Mouse (Mus musculus): ENCODE results near the gene Ier5. TPM values are rescaled to one million over a fixed set of nuclear protein-coding genes. Genes with fewer than 3 reads are reported as not detected.

Ier5 gene
- polyA plus RNA-seq, 1 experiment = 58.7 TPM

DNA sequence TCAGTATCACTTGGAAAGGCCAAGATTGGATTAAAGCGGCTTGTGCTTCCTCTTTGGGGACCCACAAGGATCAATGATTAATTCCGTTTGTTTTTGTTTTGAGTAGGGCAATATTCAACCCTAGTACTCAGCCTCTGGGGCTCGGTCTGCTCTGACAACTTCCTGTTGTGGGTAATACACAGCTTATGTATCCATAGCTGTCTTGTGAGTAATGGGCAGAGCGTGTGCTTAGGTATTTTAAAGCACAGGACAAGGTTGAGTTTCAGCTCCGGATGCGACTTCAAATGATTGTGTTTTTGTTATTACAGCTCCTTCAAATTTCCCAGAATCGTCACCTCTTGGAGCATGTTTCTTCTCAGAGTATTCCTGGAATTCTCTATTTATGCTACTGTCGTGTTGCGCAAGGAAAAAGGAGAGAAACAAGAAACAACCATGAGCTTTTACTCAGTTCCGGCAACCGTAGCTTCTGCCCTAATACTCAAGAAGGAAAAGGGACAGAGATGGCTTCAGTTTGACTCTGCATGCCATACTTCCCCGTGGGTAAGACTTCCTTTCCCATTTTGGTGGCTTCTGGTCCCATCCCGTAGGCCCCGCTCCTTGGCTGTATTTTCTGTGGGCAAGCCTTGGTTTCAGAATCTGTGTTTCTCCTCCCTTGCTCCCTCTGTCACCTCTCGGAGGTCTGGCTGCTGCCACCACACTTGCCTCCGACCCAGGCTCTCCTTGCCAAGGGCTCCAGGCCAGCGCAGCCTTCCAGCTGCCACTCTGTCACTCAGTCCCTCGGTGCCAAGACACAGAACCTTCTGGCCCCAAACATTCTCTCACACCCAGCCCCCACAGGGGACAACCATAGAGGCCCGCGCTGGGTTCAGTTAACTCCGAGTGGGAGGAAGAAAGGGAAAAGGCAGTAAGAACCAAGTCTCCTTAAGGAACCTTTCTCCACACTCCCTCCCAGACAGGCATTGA lies 22.8 kb upstream of the Ier5 start:
- Histone ChIP-seq H3K27ac (ENCODE audit: insufficient read depth, low read depth, low read length) (no peak overlapping the region), H3K4me3 (ENCODE audit: insufficient read depth, low read length) (no peak overlapping the region), H3K4me1 (ENCODE audit: control insufficient read depth, insufficient read depth, low read length) (no peaks in the 10 kb centered on the region; the same call in 1 of the 2 replicates)
- TF ChIP-seq POLR2A (IDR thresholded peaks at IDR 0.05; ENCODE audit: borderline replicate concordance, low read depth, low read length) (no peak), CTCF (IDR thresholded peaks at IDR 0.05; ENCODE audit: low read depth, low read length) (no peak)

DNA sequence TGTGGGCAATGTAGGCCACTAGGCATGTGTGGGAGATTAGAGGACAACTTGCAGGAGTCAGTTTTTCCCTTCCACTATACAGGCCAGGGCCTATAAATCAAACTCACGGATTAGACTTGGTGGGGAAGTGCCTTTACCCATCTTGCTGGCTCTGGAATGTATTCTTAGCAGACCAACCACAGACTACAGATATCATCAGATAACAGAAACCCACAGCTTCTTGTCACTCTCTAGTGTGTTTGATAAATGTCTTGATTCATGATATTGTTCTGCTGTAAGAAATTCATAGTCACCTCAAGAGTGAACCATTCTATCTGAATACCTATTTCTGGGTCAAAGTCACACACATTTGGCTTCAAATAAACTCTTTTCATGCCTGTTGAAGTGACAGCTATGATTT lies 20.3 kb upstream of the Ier5 start:
- Histone ChIP-seq H3K4me1 (ENCODE audit: control insufficient read depth, insufficient read depth, low read length) (no peaks in the 10 kb centered on the region; the same call in 1 of the 2 replicates), H3K27ac (ENCODE audit: insufficient read depth, low read depth, low read length) (no peak overlapping the region), H3K4me3 (ENCODE audit: insufficient read depth, low read length) (no peak overlapping the region)

DNA sequence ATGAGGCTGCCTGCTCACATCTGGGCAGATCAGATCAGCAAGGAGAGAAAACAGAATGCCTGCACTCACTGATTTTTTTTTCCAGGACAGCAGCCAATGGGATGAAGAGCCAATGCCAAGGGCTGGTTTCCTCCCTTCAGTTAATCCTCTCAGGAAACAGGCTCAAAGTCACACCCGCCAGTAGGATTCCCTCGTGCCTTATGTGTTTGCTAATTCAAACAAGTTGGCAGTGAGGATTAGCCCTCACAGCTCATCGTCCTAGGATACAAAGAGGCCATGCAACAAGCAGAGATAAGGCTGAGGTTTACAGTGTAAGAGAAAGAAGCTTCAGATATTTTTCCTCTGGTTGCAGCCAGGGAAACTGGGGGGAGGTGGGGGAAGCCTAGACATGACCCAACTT lies 14.5 kb upstream of the Ier5 start:
- Histone ChIP-seq H3K4me3 (ENCODE audit: insufficient read depth, low read length) (no peak overlapping the region), H3K4me1 (ENCODE audit: control insufficient read depth, insufficient read depth, low read length) (no peaks in the 10 kb centered on the region; the same call in 1 of the 2 replicates), H3K27ac (ENCODE audit: insufficient read depth, low read depth, low read length) (no peak overlapping the region)
- TF ChIP-seq CTCF (IDR thresholded peaks at IDR 0.05; ENCODE audit: low read depth, low read length) (no peak), POLR2A (IDR thresholded peaks at IDR 0.05; ENCODE audit: borderline replicate concordance, low read depth, low read length) (no peak)

More for the DNA sequence above, 20.3 kb upstream of the Ier5 start:
- TF ChIP-seq CTCF (IDR thresholded peaks at IDR 0.05; ENCODE audit: low read depth, low read length) (no peak), POLR2A (IDR thresholded peaks at IDR 0.05; ENCODE audit: borderline replicate concordance, low read depth, low read length) (no peak)

DNA sequence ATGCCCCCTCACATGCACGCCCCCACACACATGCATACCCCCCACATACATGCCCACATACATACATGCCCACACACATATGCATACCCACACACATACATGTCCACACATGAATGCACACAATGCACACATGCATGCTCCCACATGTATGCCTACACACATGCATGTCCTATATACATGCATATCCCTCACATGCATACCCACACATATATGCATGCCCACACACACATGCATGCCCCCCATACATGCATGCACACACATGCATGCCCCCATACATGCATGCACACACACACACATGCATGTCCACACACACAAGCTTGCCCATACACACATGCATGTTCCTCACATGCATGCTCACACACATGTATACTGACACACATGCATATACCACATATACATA lies 13.4 kb upstream of the Ier5 start:
- Histone ChIP-seq H3K4me1 (ENCODE audit: control insufficient read depth, insufficient read depth, low read length) (peaks cover 4% of the 10 kb centered on the region), H3K4me3 (ENCODE audit: insufficient read depth, low read length) (no peak overlapping the region), H3K27ac (ENCODE audit: insufficient read depth, low read depth, low read length) (no peak overlapping the region)
- TF ChIP-seq CTCF (IDR thresholded peaks at IDR 0.05; ENCODE audit: low read depth, low read length) = no peak
- no peak for TF ChIP-seq POLR2A (IDR thresholded peaks at IDR 0.05; ENCODE audit: borderline replicate concordance, low read depth, low read length)

DNA sequence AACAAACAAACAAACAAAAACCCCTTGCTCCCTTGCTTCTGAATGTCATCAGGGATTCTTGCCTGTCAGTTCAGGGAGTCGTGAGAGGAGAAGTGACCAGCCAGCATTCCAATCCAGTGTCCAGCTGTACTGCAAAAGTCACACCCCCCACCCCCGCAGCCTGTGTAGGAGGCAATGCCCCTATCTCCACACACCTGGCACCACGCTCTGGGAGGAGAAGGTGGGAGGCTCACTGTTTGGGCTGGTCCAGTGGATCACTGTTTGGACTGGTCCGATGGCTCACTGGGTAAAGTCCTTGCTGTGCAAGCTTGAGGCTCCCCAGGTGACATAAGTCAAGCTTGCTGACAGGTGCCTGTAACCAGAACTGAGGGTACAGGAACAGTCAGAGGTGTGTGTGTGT lies 12.7 kb upstream of the Ier5 start:
- Histone ChIP-seq H3K4me3 (ENCODE audit: insufficient read depth, low read length) (no peak overlapping the region), H3K4me1 (ENCODE audit: control insufficient read depth, insufficient read depth, low read length) (peaks cover 4% of the 10 kb centered on the region), H3K27ac (ENCODE audit: insufficient read depth, low read depth, low read length) (no peak overlapping the region)
- no peak for TF ChIP-seq CTCF (IDR thresholded peaks at IDR 0.05; ENCODE audit: low read depth, low read length)
- no peak for TF ChIP-seq POLR2A (IDR thresholded peaks at IDR 0.05; ENCODE audit: borderline replicate concordance, low read depth, low read length)

DNA sequence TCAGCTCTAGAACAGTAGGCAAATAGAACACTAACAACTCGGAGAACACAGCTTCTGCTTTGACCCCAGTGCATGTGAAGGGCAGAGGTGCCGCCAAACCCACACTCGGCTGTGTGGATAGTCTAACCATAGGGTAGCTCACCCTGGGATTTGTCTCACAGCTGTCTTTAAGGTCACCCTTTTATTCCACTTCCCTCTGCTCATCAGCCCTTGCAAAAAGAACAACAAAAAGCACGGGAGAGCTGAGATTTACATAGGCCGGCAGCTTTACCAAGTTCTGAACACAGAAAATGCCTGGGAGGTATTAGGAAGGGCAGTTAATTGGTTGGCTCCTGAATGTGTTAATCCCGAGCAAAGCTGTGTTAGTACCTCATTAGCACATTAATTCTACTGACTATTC lies 12.1 kb upstream of the Ier5 start:
- Histone ChIP-seq H3K4me1 (ENCODE audit: control insufficient read depth, insufficient read depth, low read length) (peaks cover 7% of the 10 kb centered on the region), H3K27ac (ENCODE audit: insufficient read depth, low read depth, low read length) (no peak overlapping the region), H3K4me3 (ENCODE audit: insufficient read depth, low read length) (no peak overlapping the region)
- no peak for TF ChIP-seq POLR2A (IDR thresholded peaks at IDR 0.05; ENCODE audit: borderline replicate concordance, low read depth, low read length)
- no peak for TF ChIP-seq CTCF (IDR thresholded peaks at IDR 0.05; ENCODE audit: low read depth, low read length)

DNA sequence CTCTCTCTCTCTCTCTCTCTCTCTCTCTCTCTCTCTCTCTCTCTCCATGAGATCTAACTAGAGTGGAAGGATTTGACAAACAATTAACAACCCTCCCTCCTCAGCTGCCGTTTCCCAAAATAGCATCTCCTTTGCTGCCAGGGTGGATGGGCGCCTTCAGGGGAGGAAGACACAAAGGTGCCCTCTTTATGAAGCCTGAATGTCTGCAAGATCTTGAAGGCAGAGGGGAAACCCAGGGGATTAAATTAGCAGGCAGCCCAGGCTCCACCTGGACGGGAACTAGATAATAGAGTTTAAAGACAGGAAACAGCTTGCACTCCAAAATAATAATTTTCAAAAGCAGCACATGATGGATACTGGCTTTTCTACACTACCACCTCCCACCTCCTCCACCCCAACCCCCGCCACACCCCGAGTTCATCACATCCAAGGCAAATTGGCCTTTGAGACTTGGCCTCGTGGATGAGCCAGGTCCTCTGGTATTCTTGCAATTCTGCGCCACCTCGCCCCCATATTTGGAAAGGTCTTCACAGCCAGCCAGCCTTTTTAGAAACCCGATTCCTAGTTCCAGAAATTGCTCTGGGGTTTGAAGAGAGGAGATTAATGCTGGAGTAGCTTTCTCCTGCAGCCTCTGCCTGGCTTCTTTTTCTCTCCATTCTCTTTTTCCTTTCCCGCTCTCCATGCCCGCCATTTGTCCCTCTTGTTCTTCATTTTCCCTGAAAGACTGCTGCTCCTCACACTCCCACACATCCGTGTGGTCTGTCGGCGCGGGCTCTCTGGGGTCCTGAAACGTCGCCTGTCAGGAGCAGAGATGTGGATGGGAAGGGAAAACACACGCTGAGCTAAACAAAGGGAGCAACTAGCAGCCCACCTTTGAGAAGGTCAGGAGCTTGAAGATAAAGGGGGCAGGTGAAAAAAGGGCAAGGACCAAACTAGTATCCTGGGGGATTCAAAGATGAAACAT lies 10.2 kb upstream of the Ier5 start:
- Histone ChIP-seq H3K4me1 (ENCODE audit: control insufficient read depth, insufficient read depth, low read length) (peaks cover 9% of the 10 kb centered on the region), H3K27ac (ENCODE audit: insufficient read depth, low read depth, low read length) (no peak overlapping the region), H3K4me3 (ENCODE audit: insufficient read depth, low read length) (no peak overlapping the region)
- TF ChIP-seq POLR2A (IDR thresholded peaks at IDR 0.05; ENCODE audit: borderline replicate concordance, low read depth, low read length) (no peak), CTCF (IDR thresholded peaks at IDR 0.05; ENCODE audit: low read depth, low read length) (no peak)

DNA sequence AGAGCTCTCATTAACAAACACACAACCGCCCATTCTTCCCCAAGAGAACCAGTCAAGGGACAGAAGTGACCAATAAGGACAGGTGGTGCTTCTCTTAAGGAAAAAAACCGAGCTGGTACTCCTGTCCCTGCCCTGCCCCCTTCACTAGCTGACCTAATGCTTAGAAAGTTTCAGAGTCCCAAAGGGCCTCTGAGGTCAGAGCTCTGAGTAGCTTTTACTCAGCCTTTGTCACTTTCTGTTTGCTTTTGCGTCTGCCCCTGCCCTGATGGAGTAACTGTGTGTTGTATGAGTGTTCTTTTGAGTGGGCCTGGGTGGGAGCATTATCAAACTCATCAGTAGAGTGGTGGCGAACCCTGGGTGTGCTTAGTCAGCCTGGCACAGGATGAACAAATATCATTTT lies 9.0 kb upstream of the Ier5 start:
- no peak for TF ChIP-seq CTCF (IDR thresholded peaks at IDR 0.05; ENCODE audit: low read depth, low read length)
- TF ChIP-seq POLR2A (IDR thresholded peaks at IDR 0.05; ENCODE audit: borderline replicate concordance, low read depth, low read length) = no peak
- Histone ChIP-seq H3K4me1 (ENCODE audit: control insufficient read depth, insufficient read depth, low read length) (peaks cover 9% of the 10 kb centered on the region), H3K4me3 (ENCODE audit: insufficient read depth, low read length) (no peak overlapping the region), H3K27ac (ENCODE audit: insufficient read depth, low read depth, low read length) (no peak overlapping the region)

DNA sequence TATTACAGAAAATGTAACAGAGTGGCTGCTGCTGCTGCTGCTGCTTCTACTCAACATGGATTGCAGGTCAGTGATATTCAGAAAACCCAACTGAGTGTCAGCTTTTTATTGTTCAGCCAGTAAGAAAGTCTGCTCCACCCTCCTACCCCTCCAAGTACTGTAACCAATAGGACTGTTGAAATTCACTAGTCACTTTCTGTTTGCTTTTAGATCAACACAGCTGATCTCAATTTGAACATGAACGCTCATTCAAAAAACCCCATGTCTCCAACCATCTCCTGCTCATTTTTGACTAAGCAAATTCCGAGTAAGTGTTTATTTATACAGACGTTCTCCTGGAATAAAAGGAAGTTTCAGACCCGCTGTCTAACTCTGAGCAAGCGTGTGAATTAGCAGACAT lies 8.4 kb upstream of the Ier5 start:
- H3K4me3 ChIP-seq (ENCODE audit: insufficient read depth, low read length) = no peak overlapping the region
- H3K4me1 ChIP-seq (ENCODE audit: control insufficient read depth, insufficient read depth, low read length) = peaks cover 9% of the 10 kb centered on the region
- H3K27ac ChIP-seq (ENCODE audit: insufficient read depth, low read depth, low read length) = no peak overlapping the region
- TF ChIP-seq CTCF (IDR thresholded peaks at IDR 0.05; ENCODE audit: low read depth, low read length) (no peak), POLR2A (IDR thresholded peaks at IDR 0.05; ENCODE audit: borderline replicate concordance, low read depth, low read length) (no peak)

Data from bone marrow macrophage, adult 2 months (primary cell).